Comparison of ENCODE assay signal across 16 mouse cellular contexts in genomic region chr16:36930231-36931136, GRCm38 (mm10). TPM values are rescaled to one million over a fixed set of nuclear protein-coding genes. Genes with fewer than 3 reads are reported as not detected.
DNase-seq lines count a peak whose midpoint lies in the region; TF ChIP-seq lines count a peak whose summit lies in the region.
"Had no signal": no experiment of that assay in that cellular context is flagged by ENCODE, and none has a peak within 500 bp of the region (broad histone marks: within the 10 kb centered on the region; RNA-seq: fewer than 3 reads in every experiment).

No protein-coding gene starts in this region.

- no peak overlapping the region for H3K9ac ChIP-seq in liver, adult 2 months (ENCODE audit: low read depth, low read length)
- H3K9ac ChIP-seq: forebrain, postnatal 0 days; hindbrain, embryonic 14.5 days; liver, embryonic 14.5 days; neural tube, embryonic 15.5 days had no signal

- no peaks in the 10 kb centered on the region for H3K9me3 ChIP-seq in megakaryocyte, embryonic 14.5 days
- H3K9me3 ChIP-seq: neural tube, embryonic 15.5 days had no signal

- H3K79me2 ChIP-seq in liver, adult 2 months (ENCODE audit: control insufficient read depth, insufficient read depth, low read length) = no peaks in the 10 kb centered on the region

- H3K27ac ChIP-seq in liver, adult 2 months (replicated peaks; ENCODE audit: insufficient read depth, low read depth, low read length) = no peak overlapping the region
- H3K27ac ChIP-seq: hindbrain, embryonic 14.5 days; liver, embryonic 14.5 days; neural tube, embryonic 15.5 days had no signal

- 74% methylated on average over 11 of the region's 11 CpGs for WGBS in liver, adult 2 months

- H3K4me3 ChIP-seq in liver, adult 2 months (ENCODE audit: insufficient read depth, low read depth, low read length) = no peak overlapping the region
- peak overlapping the region; percentile 74 for H3K4me3 ChIP-seq in megakaryocyte, embryonic 14.5 days (replicated peaks)
- H3K4me3 ChIP-seq: neural tube, embryonic 15.5 days had no signal

- H3K4me1 ChIP-seq in liver, adult 2 months (ENCODE audit: control insufficient read depth, insufficient read depth, low read length) = peaks cover 4% of the 10 kb centered on the region; the same call in 1 of the 2 replicates
- H3K4me1 ChIP-seq in megakaryocyte, embryonic 14.5 days = peaks cover 53% of the 10 kb centered on the region
- H3K4me1 ChIP-seq: neural tube, embryonic 15.5 days had no signal

- peak; percentile 60 for DNase-seq in liver, adult 2 months (ENCODE audit: extremely low read depth, low read depth, low spot score)
- no peak for DNase-seq in liver
- DNase-seq in B cell, adult 2 months = peak; percentile 46
- peak; percentile 60 for DNase-seq in adrenal gland, postnatal 14 days
- no peak for DNase-seq in urinary bladder, postnatal 4 days (ENCODE audit: low spot score in 2 of 2)
- DNase-seq in urinary bladder, postnatal 36 days (ENCODE audit: low spot score in 2 of 2) = no peak
- DNase-seq: cerebellum, postnatal 10 days; forebrain, postnatal 0 days; kidney, adult 11 months; kidney, postnatal 36 days; retina, postnatal 1 day; thymus, postnatal 4 days had no signal

- H3K27me3 ChIP-seq in liver, adult 2 months (ENCODE audit: control insufficient read depth, insufficient read depth, low read length) = no peaks in the 10 kb centered on the region
- no peaks in the 10 kb centered on the region for H3K27me3 ChIP-seq in megakaryocyte, embryonic 14.5 days (replicated peaks)
- H3K27me3 ChIP-seq: neural tube, embryonic 15.5 days had no signal

- TF ChIP-seq CTCF in liver, adult 2 months (IDR thresholded peaks at IDR 0.05; ENCODE audit: low read depth, low read length) = no peak

- no peak for TF ChIP-seq POLR2A in liver, adult 2 months (IDR thresholded peaks at IDR 0.05; ENCODE audit: extremely low read depth, insufficient read depth, low read length)

- H3K36me3 ChIP-seq in liver, adult 2 months (ENCODE audit: control insufficient read depth, insufficient read depth, low read length) = peaks cover 53% of the 10 kb centered on the region
- H3K36me3 ChIP-seq in megakaryocyte, embryonic 14.5 days (replicated peaks; ENCODE audit: low read length) = peaks cover 83% of the 10 kb centered on the region

RNA-seq across cellular contexts. Expression of gene Hcls1, which starts 4.3 kb away (rescaled TPM):
- total RNA-seq in liver, adult 2 months (2014; rRNA removed) = 4.8 and 5.0 TPM in 2 replicates
- polyA plus RNA-seq in liver, adult 2 months (2012; rRNA removed) = 4.2 and 5.1 TPM in 2 replicates
- total RNA-seq in adrenal gland, postnatal 14 days (2021) = 12.2 and 27.7 TPM in 2 replicates
- 47.6 and 219 TPM in 2 replicates for polyA plus RNA-seq in megakaryocyte, embryonic 14.5 days (2012; ENCODE audit: insufficient read depth, low replicate concordance)

RNA-seq across cellular contexts. Expression of gene Golgb1, which starts 55.5 kb away (rescaled TPM):
- 34.1 and 36.2 TPM in 2 replicates for total RNA-seq in liver, adult 2 months (2014; rRNA removed)
- polyA plus RNA-seq in liver, adult 2 months (2012; rRNA removed) = 22.7 and 30.1 TPM in 2 replicates
- 59.7 and 63.3 TPM in 2 replicates for total RNA-seq in adrenal gland, postnatal 14 days (2021)
- 15.5 and 21.9 TPM in 2 replicates for polyA plus RNA-seq in megakaryocyte, embryonic 14.5 days (2012; ENCODE audit: insufficient read depth, low replicate concordance)

RNA-seq across cellular contexts. Expression of gene Eaf2, which starts 55.7 kb away (rescaled TPM):
- 0.28 and 0.67 TPM in 2 replicates for total RNA-seq in liver, adult 2 months (2014; rRNA removed)
- polyA plus RNA-seq in liver, adult 2 months (2012; rRNA removed) = 0.28 and 0.29 TPM in 2 replicates
- 2.1 and 2.4 TPM in 2 replicates for total RNA-seq in adrenal gland, postnatal 14 days (2021)
- not detected in 2 replicates for polyA plus RNA-seq in megakaryocyte, embryonic 14.5 days (2012; ENCODE audit: insufficient read depth, low replicate concordance)

RNA-seq across cellular contexts. Expression of gene Fbxo40, which starts 59.8 kb away (rescaled TPM):
- total RNA-seq in liver, adult 2 months (2014; rRNA removed) = 0.07 and 0.37 TPM in 2 replicates
- polyA plus RNA-seq in liver, adult 2 months (2012; rRNA removed) = 0.09 and 0.21 TPM in 2 replicates
- 0.26 and 0.83 TPM in 2 replicates for total RNA-seq in adrenal gland, postnatal 14 days (2021)
- 0.09 TPM in 1 of 2 replicates, not detected in the other for polyA plus RNA-seq in megakaryocyte, embryonic 14.5 days (2012; ENCODE audit: insufficient read depth, low replicate concordance)

Comparison
In these comparisons a context has a peak if more than half of its experiments do, and no peak if none do; other contexts are left out.
1. DNase-seq: peak in liver, adult 2 months (single experiment), B cell, adult 2 months (2 of 2) and adrenal gland, postnatal 14 days (single experiment); none in liver (single experiment), urinary bladder, postnatal 4 days (0 of 2) and urinary bladder, postnatal 36 days (0 of 2).